Mouse (Mus musculus) gastrocnemius, adult 18-20 months (tissue): ENCODE data around the gene Retnla. TPM values are rescaled to one million over a fixed set of nuclear protein-coding genes. Genes with fewer than 3 reads are reported as not detected.

Experiments used
- total RNA-seq, 2 experiments: library from RNA; stranded (reverse); gene quantifications; 2 replicates each; pipeline ENCODE4 v1.2.3; 2021

The Retnla gene
- total RNA-seq, 2 experiments from 2014 or later = 5.2 to 7.3 TPM

Other genes with a start within 250 kb of the Retnla start
- not detected for gene Trat1, start 70.5 kb upstream of the Retnla start, total RNA-seq
- gene Retnlb, start 25.7 kb upstream of the Retnla start, total RNA-seq = not detected
- not detected for gene Retnlg, start 30.1 kb downstream of the Retnla start, total RNA-seq
- gene Dzip3, start 151.6 kb downstream of the Retnla start, total RNA-seq = 1 to 10 TPM; 3.2 to 3.4 TPM
- under 1 TPM; 0.40 to 0.53 TPM for gene Cip2a, start 151.6 kb downstream of the Retnla start, total RNA-seq
- under 1 TPM in 1 of 2 experiments, not detected in 1; 0.05 TPM for gene Myh15, start 214.9 kb downstream of the Retnla start, total RNA-seq